Mouse (Mus musculus): Measurements from ENCODE around the gene Nanos3.
A peak's percentile ranks its signal among the peaks of the same experiment; 100 is the strongest.

Gene Nanos3

GRCm38 (mm10) chr8:84201545-84202245, 16.7 kb upstream of the Nanos3 start:
- peak in 1 of 2 experiments; percentile 63 for DNase-seq (ENCODE audit: low spot score in 2 of 2)

GRCm38 (mm10) chr8:84200652-84201544, 15.9 kb upstream of the Nanos3 start:
- DNase-seq (ENCODE audit: low spot score in 2 of 2) = no peak

GRCm38 (mm10) chr8:84200126-84200555, 15.1 kb upstream of the Nanos3 start:
- DNase-seq (ENCODE audit: low spot score in 2 of 2) = no peak

- no peak for DNase-seq (ENCODE audit: low spot score in 2 of 2)
These were observed 14.5 kb upstream of the Nanos3 start for GRCm38 (mm10) chr8:84199348-84200125.

DNA sequence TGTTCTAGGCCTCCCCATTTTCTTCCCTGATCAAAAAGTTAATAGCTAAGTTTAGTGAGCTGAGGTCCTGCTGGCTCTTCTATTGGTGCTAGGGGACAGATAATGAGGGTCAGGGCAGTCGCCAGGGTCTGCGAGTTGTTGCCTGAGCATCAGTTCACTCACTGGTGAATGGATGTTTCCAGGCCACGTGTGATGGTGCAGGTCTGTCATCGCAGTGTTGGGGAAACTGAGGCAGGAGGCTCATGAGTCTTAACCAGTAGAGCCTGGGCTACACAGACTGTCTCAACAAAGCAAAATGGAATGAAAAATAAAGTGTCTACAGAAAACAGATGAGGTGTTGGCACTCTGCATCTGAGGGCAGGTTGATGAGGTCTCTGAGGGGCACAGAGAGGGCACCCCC, 13.9 kb upstream of the Nanos3 start:
- no peak for DNase-seq (ENCODE audit: low spot score in 2 of 2)

DNA sequence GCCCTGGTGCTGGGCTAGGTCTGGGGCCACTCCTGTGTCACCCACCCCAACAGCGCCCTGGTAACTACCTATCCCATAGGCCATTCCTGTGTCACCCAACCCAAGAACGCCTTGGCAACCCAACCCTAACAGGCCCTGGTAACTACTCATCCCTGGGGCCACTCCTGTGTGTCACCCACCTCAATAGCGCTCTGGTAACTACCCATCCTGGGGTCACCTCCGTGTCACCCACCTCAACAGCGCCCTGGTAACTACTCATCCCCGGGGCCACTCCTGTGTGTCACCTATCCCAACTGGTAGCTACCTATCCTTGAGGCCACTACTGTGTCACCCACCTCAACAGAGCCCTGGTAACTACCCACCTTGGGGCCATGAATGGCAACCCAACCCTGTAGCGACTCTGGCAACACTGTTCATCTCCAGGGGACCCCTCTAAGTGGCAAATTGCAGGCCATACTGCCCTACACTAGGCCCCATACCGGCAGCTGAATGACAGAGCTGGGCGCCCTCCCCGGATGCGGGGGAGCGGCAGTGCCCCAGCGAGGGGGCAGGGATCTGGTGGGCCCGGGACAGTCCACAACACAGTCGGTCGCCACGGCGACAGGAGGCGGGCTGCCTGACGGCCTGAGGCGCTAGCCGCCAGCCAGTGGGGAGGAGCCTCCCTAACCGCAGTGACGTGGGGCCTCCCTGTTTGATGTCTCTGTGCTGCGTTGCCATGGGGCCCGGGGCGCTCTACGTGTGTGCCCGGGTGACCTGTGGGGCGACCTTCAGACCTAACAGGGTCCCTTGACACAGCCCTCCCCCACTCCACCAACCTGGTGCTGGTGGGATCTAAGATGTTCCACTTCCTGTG, 13.1 kb upstream of the Nanos3 start:
- DNase-seq (ENCODE audit: low spot score in 2 of 2) = peak; percentile 74 to 87

- DNase-seq (ENCODE audit: low spot score in 2 of 2) = peak; percentile 67 to 77
These were observed 12.3 kb upstream of the Nanos3 start for GRCm38 (mm10) chr8:84197141-84197921.

- no peak for DNase-seq (ENCODE audit: low spot score in 2 of 2)
These were observed 9.3 kb upstream of the Nanos3 start for GRCm38 (mm10) chr8:84194224-84194743.

DNA sequence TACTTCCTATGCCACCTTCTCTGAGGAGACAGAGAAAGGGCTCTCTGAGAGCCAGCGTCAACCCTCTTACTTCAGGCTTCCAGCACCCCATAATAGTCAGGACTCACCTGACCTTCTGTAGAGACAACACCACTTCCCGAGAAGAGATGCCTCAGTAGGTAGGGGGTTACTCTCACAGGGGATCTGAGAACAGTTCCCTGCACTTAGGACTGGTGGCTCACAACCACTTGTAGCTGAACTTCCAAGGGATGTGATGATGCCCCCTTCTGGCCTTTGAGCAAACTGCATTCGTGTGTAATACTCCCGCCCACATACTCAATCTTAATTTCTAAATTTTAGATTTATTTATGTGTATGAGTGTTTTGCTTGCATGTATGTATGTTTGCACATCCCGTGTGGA, 8.5 kb upstream of the Nanos3 start:
- no peak for DNase-seq (ENCODE audit: low spot score in 2 of 2)

DNA sequence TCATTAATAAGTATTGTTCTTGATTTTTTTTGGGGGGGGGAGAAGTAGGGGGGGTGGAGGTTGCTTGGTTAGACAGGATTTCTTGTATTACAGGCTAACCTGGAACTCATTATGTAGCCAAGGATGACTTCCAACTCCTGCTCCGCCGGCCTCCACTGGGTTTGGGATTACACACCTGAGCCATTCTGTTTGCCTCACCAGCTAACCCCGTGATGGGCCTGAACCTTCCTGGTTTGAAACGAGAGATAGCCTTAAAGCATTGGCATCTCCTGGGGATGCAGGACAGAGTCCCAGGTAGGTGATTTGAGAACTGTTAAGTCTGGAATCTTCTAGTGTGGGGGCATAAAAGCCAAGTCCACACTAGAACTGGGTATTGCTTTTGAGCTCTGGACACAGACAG, 8.1 kb upstream of the Nanos3 start:
- no peak for DNase-seq (ENCODE audit: low spot score in 2 of 2)

DNA sequence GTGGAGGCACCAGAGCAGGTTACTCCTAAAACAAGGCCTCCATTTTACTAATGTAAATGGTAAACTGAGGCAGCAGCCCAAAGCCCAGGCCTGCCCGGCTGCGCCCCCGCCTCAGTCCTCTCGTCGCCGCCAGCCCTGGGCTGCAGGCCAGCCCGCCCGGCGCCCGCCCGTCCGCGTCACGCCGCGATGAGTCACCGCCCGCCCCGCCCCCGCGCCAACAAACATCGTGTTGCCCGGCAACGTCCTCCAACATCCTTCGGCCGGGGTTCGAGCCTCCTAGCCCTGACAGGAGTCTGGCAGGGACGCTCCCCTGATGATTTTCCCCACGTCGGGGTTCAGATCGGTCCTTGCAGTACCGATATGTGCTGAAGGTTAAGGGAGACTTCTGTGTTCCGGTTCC, 7.5 kb upstream of the Nanos3 start:
- DNase-seq (ENCODE audit: low spot score in 2 of 2) = peak; percentile 66 to 72

DNA sequence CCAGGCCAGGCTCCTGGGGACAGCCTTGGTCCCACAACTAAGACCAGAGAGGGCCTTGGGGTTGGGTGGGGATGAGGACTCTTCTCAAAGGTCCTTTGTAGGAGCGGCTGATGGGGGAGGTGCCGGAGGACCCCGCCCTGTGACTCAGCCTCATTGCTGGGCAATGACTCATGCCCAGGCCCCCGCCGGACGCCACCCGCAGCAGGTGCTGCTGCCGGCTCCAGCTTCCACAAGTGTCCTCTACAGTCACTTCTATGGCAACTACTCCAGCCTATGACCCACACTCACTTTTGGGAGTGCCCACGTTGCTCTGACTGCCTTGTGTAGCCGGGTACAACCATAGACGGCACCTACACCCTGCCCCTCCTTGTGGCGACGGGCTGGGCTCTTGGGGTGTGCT, 7.0 kb upstream of the Nanos3 start:
- DNase-seq (ENCODE audit: low spot score in 2 of 2) = no peak

DNA sequence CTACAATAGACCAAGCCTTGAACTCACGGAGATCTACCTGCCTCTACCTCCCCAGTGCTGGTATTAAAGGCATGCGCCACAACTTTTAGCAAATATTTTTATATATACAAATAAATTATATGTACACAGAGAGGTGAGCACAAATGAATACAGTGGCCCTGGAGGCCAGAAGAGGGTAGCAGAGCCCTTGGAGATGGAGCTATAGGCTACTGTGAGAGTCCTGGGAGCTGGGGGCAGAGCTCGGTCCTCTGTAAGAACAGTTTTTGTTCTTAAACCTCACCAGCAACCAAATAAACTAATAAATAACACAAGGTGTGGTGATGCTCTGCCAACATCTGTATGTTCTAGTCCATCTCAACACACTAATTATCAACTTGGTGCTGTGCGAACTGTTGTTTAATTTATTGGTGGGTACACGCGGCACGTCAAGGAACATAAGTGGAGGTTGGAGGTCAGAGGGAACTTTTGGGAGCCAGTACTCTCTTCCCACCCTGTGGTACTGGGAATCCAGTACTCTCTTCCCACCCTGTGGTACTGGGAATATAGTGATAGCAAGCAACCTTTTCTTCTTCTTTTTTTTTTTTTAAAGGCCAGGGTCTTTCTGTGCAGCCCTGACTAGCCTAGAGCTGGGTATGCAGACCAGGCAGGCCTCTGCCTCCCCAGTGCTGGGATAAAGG, 5.3 kb upstream of the Nanos3 start:
- DNase-seq (ENCODE audit: low spot score in 2 of 2) = no peak

DNA sequence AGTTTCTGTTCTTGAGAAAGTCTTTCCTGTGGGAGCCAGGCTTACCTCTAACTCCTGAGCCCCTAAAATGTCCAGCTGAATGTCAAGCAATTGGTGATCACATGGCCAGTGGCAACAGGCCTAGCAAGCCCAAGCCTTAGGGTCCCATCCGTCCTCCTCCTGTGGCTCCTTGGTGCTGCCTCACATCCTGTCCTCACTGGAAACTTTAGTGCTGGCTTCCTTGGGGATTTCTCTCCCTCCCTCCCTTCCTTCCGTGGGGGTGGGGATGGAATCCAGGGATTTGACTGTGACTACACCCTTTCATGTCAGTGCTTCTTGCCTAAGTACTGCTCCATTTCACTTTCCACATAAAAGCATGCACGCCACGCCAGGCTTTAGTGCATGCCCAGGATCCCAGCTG, 4.6 kb upstream of the Nanos3 start:
- no peak for DNase-seq (ENCODE audit: low spot score in 2 of 2)

- DNase-seq (ENCODE audit: low spot score in 2 of 2) = no peak
These were observed 3.7 kb upstream of the Nanos3 start for GRCm38 (mm10) chr8:84188671-84189070.

GRCm38 (mm10) chr8:84187065-84187755, 2.2 kb upstream of the Nanos3 start:
- peak in 1 of 2 experiments; percentile 62 for DNase-seq (ENCODE audit: low spot score in 2 of 2)

- DNase-seq (ENCODE audit: low spot score in 2 of 2) = peak; percentile 82 to 87
These were observed 1.5 kb upstream of the Nanos3 start for GRCm38 (mm10) chr8:84186547-84186946.

DNA sequence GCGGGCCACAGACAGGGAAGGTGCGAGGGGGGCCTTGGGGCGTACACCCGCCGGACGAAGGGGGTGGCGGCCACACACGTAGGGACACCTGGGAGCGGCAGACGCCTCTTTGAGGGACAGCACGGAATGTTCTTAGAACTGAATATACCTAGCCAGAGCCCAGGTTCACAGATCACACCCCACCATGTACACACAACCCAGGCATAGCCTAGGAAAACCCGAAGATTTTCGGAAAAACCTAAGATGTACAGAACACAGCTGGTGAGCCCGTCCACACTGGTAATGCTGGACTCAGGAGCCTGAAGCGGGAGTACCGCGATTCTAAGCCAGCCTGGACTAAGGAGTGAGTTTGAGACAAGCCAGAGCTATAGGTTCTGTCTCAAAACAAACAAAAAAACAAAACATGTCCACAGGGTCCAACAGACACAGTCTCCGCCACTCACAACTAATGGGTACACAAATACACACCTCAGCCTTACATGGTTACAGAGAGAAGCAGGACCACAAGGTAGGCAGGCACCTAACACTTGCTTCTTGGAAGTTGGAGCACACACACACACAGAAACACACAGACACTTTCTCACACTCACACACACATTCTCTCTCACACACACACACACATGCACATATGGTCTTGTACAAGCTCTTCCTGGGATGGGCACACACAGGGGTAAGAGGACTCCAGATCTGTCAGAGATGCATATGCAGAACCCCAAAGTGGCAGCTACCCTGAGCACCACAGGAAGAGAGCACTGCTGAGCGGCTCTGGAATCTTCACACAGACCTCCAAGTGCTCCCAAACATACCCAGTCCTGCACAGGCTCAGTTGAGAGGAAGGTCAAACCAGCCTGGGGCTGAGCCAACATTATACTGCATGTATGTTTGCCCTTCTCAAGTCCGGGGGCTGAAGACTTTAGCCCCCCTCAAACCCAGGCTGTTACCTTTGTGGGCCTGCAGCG, 653 bp downstream of the Nanos3 start:
- no peak for DNase-seq (ENCODE audit: low spot score in 2 of 2)

Data from right cerebral cortex, adult 2 months (tissue).